Mouse (Mus musculus) CH12.LX (cell line): ENCODE results near the gene Myt1l. TPM values are rescaled to one million over a fixed set of nuclear protein-coding genes. Genes with fewer than 3 reads are reported as not detected.

ENCODE experiments used
- DNase-seq: peaks from one replicate; pipeline ENCODE4 v3.0.0-alpha.2; 2013; ENCODE audit errors: extremely low read depth
- H3K27ac ChIP-seq: 2 replicates; pipeline ENCODE4 v1.5.1; 2012; ENCODE audit warnings: low read depth, mild to moderate bottlenecking, control low read depth, moderate library complexity; ENCODE audit not compliant: insufficient read depth
- H3K27me3 ChIP-seq: replicated peaks from 2 replicates; pipeline ENCODE3; 2012; ENCODE audit warnings: inconsistent platforms
- H3K36me3 ChIP-seq, 2 experiments: replicated peaks in 1 of 2; 2 replicates each; pipeline versions ENCODE3 to v1.6.1; 2012; ENCODE audit warnings: inconsistent platforms in 1 of 2, low read length in 1 of 2, mild to moderate bottlenecking in 1 of 2, mixed read lengths in 1 of 2, moderate library complexity in 1 of 2; ENCODE audit not compliant: control insufficient read depth in 1 of 2, insufficient read depth in 1 of 2
- H3K4me1 ChIP-seq, 2 experiments: 2 replicates each; pipeline ENCODE4 v1.6.1; 2012; ENCODE audit warnings: inconsistent platforms in 1 of 2, moderate library complexity in 1 of 2; ENCODE audit not compliant: insufficient read depth in 2 of 2, control insufficient read depth in 1 of 2
- H3K4me2 ChIP-seq: 2 replicates; pipeline ENCODE4 v1.6.1; 2012; ENCODE audit warnings: low read depth, mild to moderate bottlenecking, control low read depth; ENCODE audit not compliant: poor library complexity, insufficient read depth, severe bottlenecking
- H3K4me3 ChIP-seq, 3 experiments: fragments of 150-350 bp in 1 of 3; sonication (generic) in 1 of 3; replicated peaks in 1 of 3; 2 replicates each; pipeline versions ENCODE3 to v1.5.1; 2011 to 2012; ENCODE audit warnings: low read depth in 2 of 3, low read length in 2 of 3, mild to moderate bottlenecking in 2 of 3, moderate library complexity in 2 of 3, control low read depth in 1 of 3, improper control_type of control experiment in 1 of 3, inconsistent platforms in 1 of 3, mixed read lengths in 1 of 3; ENCODE audit not compliant: poor library complexity in 1 of 3
- H3K79me2 ChIP-seq: replicated peaks from 2 replicates; pipeline ENCODE4 v1.6.1; 2012; ENCODE audit warnings: mild to moderate bottlenecking, moderate library complexity; ENCODE audit not compliant: control insufficient read depth, poor library complexity, insufficient read depth, severe bottlenecking; ENCODE audit errors: extremely low read depth
- H3K9ac ChIP-seq: 2 replicates; pipeline ENCODE4 v1.6.1; 2012; ENCODE audit warnings: low read depth, mild to moderate bottlenecking, control low read depth, moderate library complexity; ENCODE audit not compliant: insufficient read depth
- H3K9me3 ChIP-seq: replicated peaks from 2 replicates; pipeline ENCODE3; 2012; ENCODE audit warnings: low read length, inconsistent platforms, mixed read lengths
- CHD2 ChIP-seq: IDR thresholded peaks from 2 replicates; pipeline ENCODE4 v1.6.1; 2011; ENCODE audit warnings: low read length, improper control_type of control experiment
- CTCF ChIP-seq, 2 experiments: IDR thresholded peaks in 1 of 2; conservative IDR thresholded peaks in 1 of 2; 2 replicates each; pipeline ENCODE4 v1.5.1; 2011 to 2012; ENCODE audit warnings: low read depth in 2 of 2, low read length in 2 of 2, improper control_type of control experiment in 1 of 2, inconsistent platforms in 1 of 2, mild to moderate bottlenecking in 1 of 2, moderate library complexity in 1 of 2
- ELF1 ChIP-seq: IDR thresholded peaks from 2 replicates; pipeline ENCODE4 v1.6.1; 2014; ENCODE audit warnings: low read depth, mild to moderate bottlenecking, inconsistent platforms, low read length, improper control_type of control experiment
- EP300 ChIP-seq: IDR thresholded peaks from 2 replicates; pipeline ENCODE4 v1.6.1; 2011; ENCODE audit warnings: low read length, improper control_type of control experiment
- ETS1 ChIP-seq: conservative IDR thresholded peaks from 2 replicates; pipeline ENCODE4 v1.6.1; 2012; ENCODE audit warnings: low read depth, mild to moderate bottlenecking, inconsistent platforms, low read length, improper control_type of control experiment, moderate library complexity
- IRF4 ChIP-seq: IDR thresholded peaks from 2 replicates; pipeline ENCODE4 v1.6.1; 2014; ENCODE audit warnings: low read depth, mild to moderate bottlenecking, inconsistent platforms, low read length, improper control_type of control experiment
- JUN ChIP-seq: IDR thresholded peaks from 2 replicates; pipeline ENCODE4 v1.6.1; 2011; ENCODE audit warnings: low read depth, mild to moderate bottlenecking, low read length, improper control_type of control experiment, moderate library complexity; ENCODE audit not compliant: insufficient read depth
- MXI1 ChIP-seq: IDR thresholded peaks from 2 replicates; pipeline ENCODE4 v1.6.1; 2011; ENCODE audit warnings: mild to moderate bottlenecking, low read depth, low read length, improper control_type of control experiment
- NRF1 ChIP-seq: IDR thresholded peaks from 2 replicates; pipeline ENCODE4 v1.6.1; 2014; ENCODE audit warnings: low read depth, mild to moderate bottlenecking, inconsistent platforms, low read length, improper control_type of control experiment, moderate library complexity
- PAX5 ChIP-seq: IDR thresholded peaks from 2 replicates; pipeline ENCODE4 v1.6.1; 2012; ENCODE audit warnings: low read length, inconsistent platforms, mixed read lengths
- POLR2A ChIP-seq: IDR thresholded peaks from 2 replicates; pipeline ENCODE4 v1.6.1; 2011; ENCODE audit warnings: low read depth, mild to moderate bottlenecking, improper control_type of control experiment, low read length
- RCOR1 ChIP-seq: conservative IDR thresholded peaks from 2 replicates; pipeline ENCODE4 v1.6.1; 2012; ENCODE audit warnings: low read depth, mild to moderate bottlenecking, inconsistent platforms, low read length, improper control_type of control experiment
- SMC3 ChIP-seq: IDR thresholded peaks from 2 replicates; pipeline ENCODE4 v1.6.1; 2011; ENCODE audit warnings: low read depth, low read length, improper control_type of control experiment
- TBP ChIP-seq: conservative IDR thresholded peaks from 2 replicates; pipeline ENCODE4 v1.6.1; 2011; ENCODE audit warnings: low read depth, low read length, improper control_type of control experiment
- USF1 ChIP-seq: IDR thresholded peaks from 2 replicates; pipeline ENCODE4 v1.6.1; 2014; ENCODE audit warnings: low read depth, mild to moderate bottlenecking, inconsistent platforms, low read length, improper control_type of control experiment
- USF2 ChIP-seq: conservative IDR thresholded peaks from 2 replicates; pipeline ENCODE4 v1.6.1; 2011; ENCODE audit warnings: low read depth, low read length, improper control_type of control experiment
- ZC3H11A ChIP-seq: IDR thresholded peaks from 2 replicates; pipeline ENCODE4 v1.6.1; 2012; ENCODE audit warnings: low read depth, mild to moderate bottlenecking, inconsistent platforms, low read length, improper control_type of control experiment
- ZMIZ1 ChIP-seq: IDR thresholded peaks from 2 replicates; pipeline ENCODE4 v1.6.1; 2012; ENCODE audit warnings: low read depth, mild to moderate bottlenecking, inconsistent platforms, low read length, improper control_type of control experiment
- dilution Hi-C: fragments of 300-500 bp; cut with MboI; formaldehyde crosslinking; loops from 2 replicates; pipeline ENCODE4 v1.14.3; 2020; ENCODE audit warnings: low sequenced_read_pairs; ENCODE audit not compliant: extremely low pct_unique_long_range_greater_than_20kb, extremely low pct_ligation_motif_present
- in situ Hi-C: fragments of 300-500 bp; cut with MboI; formaldehyde crosslinking; loops from 3 replicates; pipeline ENCODE4 v1.14.3; 2019; ENCODE audit warnings: low sequenced_read_pairs, low pct_ligation_motif_present, low pct_unique_long_range_greater_than_20kb, mixed read lengths
- polyA plus RNA-seq: library from polyadenylated mRNA; unstranded; fragments of >175 nt; gene quantifications from 2 replicates; pipeline ENCODE4 v1.2.1, GENCODE M21; 2012; ENCODE audit warnings: low read depth; ENCODE audit not compliant: insufficient read length
- total RNA-seq, 2 experiments: library from RNA; depleted of rRNA; stranded (reverse); fragments of 300-350 nt in 1 of 2; fragments of >200 nt in 1 of 2; gene quantifications; 2 replicates each; pipeline ENCODE4 v1.2.3; 2012 to 2014

Myt1l gene
- total and polyA plus RNA-seq, 3 experiments: 0.31 to 1.1 TPM; not detected in 1

- no peak overlapping the region for H3K4me2 ChIP-seq
- no peak overlapping the region for H3K27ac ChIP-seq
- dilution Hi-C loops: no loop called here
Measured at GRCm38 (mm10) chr12:29750604-29751128, 222.5 kb downstream of the Myt1l start.

GRCm38 (mm10) chr12:29755086-29755871 lies 227.1 kb downstream of the Myt1l start:
- H3K4me1 ChIP-seq: no peaks in the 10 kb centered on the region
- in situ Hi-C loops: no loop called here

More at GRCm38 (mm10) chr12:29750604-29751128, 222.5 kb downstream of the Myt1l start:
- no peaks in the 10 kb centered on the region for H3K36me3 ChIP-seq
- H3K27me3 ChIP-seq: no peaks in the 10 kb centered on the region
- no peaks in the 10 kb centered on the region for H3K79me2 ChIP-seq
- in situ Hi-C loops: no loop called here
- no peaks in the 10 kb centered on the region for H3K9me3 ChIP-seq
- TF ChIP-seq CTCF (conservative IDR thresholded peaks at IDR 0.05 in 1 of 2, IDR thresholded peaks at IDR 0.05 in 1 of 2; ENCODE audit: low read depth in 2 of 2, low read length in 2 of 2) (no peak), CHD2 (no peak), TBP (no peak), IRF4 (no peak), ELF1 (no peak), PAX5 (no peak), SMC3 (no peak), ETS1 (no peak), NRF1 (no peak), USF2 (no peak)
- DNase-seq: no peak
- no peaks in the 10 kb centered on the region for H3K4me1 ChIP-seq
- no peak overlapping the region for H3K4me3 ChIP-seq
- no peak overlapping the region for H3K9ac ChIP-seq

More at GRCm38 (mm10) chr12:29755086-29755871, 227.1 kb downstream of the Myt1l start:
- dilution Hi-C loops: no loop called here
- Histone ChIP-seq H3K27me3 (no peaks in the 10 kb centered on the region), H3K27ac (no peak overlapping the region), H3K36me3 (no peaks in the 10 kb centered on the region), H3K9me3 (no peaks in the 10 kb centered on the region), H3K79me2 (no peaks in the 10 kb centered on the region), H3K9ac (no peak overlapping the region), H3K4me3 (no peak overlapping the region), H3K4me2 (no peak overlapping the region)
- TF ChIP-seq EP300 (no peak), ETS1 (no peak), USF1 (no peak), RCOR1 (no peak), ZC3H11A (no peak), MXI1 (no peak), JUN (no peak), SMC3 (no peak), POLR2A (no peak), ZMIZ1 (no peak)
- no peak for DNase-seq
